Mouse (Mus musculus): ENCODE measurements around the gene Pias1. TPM values are rescaled to one million over a fixed set of nuclear protein-coding genes. Genes with fewer than 3 reads are reported as not detected.

The Pias1 gene
- 0.30 and 1.9 TPM in 2 replicates for polyA plus RNA-seq (2012; ENCODE audit: low replicate concordance)

GRCm38 (mm10) chr9:62987824-62988223, at the start of gene Pias1:
Gene Pias1, minus strand, starts transcription at chr9:62987924.

DNA sequence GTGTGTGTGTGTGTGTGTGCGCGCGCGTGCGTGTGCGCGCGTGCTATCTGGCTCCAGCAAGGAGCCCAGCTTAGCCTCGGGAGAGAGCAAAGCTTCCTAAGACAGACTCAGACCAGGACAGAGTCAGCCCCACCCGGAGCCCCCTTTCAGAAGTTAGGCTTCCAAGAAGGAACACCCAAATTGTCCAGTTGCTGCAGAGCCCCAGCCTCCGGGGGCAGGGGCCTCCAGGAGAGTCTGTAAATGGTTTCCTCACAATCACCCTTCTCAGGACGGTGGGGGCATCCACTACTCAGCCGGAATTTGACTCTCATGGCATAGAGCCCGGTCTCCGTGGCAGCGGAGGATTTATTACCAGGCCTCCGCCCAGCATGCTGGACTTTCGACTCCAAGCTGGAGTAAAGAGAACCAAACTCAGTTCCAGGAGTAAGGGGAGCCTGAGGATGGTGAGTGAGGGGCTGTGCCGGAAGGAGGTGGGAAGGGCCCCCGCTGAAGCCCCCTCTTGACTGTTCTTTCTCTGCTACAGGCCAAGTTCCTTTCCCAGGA, 129.9 kb downstream of the Pias1 start, which contains the start of gene Calml4:
Calml4 (plus strand) TSS at position 362 of the 543 bp plus-strand sequence.

GRCm38 (mm10) chr9:62838506-62839171, 149.1 kb downstream of the Pias1 start, which contains the start of gene Cln6:
Gene Cln6, plus strand, starts transcription at chr9:62838785.

Other genes starting within 250 kb of the Pias1 start
- 13.3 and 21.6 TPM in 2 replicates for gene Fem1b, start 176.0 kb downstream of the Pias1 start, polyA plus RNA-seq (2012; ENCODE audit: low replicate concordance)
- 13.4 and 38.8 TPM in 2 replicates for gene Cln6, start 149.1 kb downstream of the Pias1 start, polyA plus RNA-seq (2012; ENCODE audit: low replicate concordance)
- 0.34 TPM in 1 of 2 replicates, not detected in the other for gene Calml4, start 129.8 kb downstream of the Pias1 start, polyA plus RNA-seq (2012; ENCODE audit: low replicate concordance)
- 0.06 TPM in 1 of 2 replicates, not detected in the other for gene Skor1, start 161.0 kb upstream of the Pias1 start, polyA plus RNA-seq (2012; ENCODE audit: low replicate concordance)